Comparison of ENCODE assay signal across 18 mouse cellular contexts in the genomic region with DNA sequence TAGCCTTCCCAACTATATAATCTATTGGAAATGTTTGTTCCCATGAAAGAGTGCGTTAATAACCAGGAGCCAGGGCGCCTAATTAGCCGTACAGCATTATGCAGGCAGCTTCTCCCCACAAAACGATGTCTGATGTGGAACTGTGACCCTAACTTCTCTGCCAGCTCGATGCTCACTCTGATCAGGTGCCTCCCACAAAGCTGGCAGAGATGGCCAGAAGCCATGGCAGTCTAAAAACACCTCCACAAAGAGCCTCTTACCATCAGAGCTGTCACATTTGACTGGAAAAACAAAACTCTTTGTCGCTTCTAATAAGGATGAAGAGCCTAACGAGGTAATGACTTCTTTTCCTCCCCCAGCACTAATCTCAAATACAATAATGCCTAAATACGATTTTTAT.
"Had no signal": no experiment of that assay in that cellular context is flagged by ENCODE, and none has a peak within 500 bp of the region (broad histone marks: within the 10 kb centered on the region; RNA-seq: fewer than 3 reads in every experiment).

No protein-coding gene starts in this region.

- H3K4me1 ChIP-seq: liver, embryonic 13.5 days had no signal

- H3K27ac ChIP-seq: layer of hippocampus, adult 2 months; liver, embryonic 13.5 days; stomach, postnatal 0 days had no signal

- H3K27me3 ChIP-seq: liver, embryonic 13.5 days had no signal

- H3K4me3 ChIP-seq: layer of hippocampus, adult 2 months; liver, embryonic 13.5 days had no signal

- H3K36me3 ChIP-seq: liver, embryonic 13.5 days had no signal

- H3K9me3 ChIP-seq: liver, embryonic 13.5 days had no signal

- H3K4me2 ChIP-seq: liver, embryonic 13.5 days had no signal

- ATAC-seq: intestine, embryonic 16.5 days; midbrain, embryonic 16.5 days had no signal

- H3K9ac ChIP-seq: liver, embryonic 13.5 days had no signal

- DNase-seq: kidney, adult 18-20 months; kidney, adult 9 months; kidney, postnatal 14 days; layer of hippocampus, adult 9-11 months; liver, embryonic 13.5 days; lung, adult 2 months; lung, postnatal 14 days; lung, postnatal 4 days; right cerebral cortex, adult 18-20 months; right cerebral cortex, postnatal 14 days; right cerebral cortex, postnatal 4 days; thymus, adult 2 months; thymus, postnatal 14 days; thymus, postnatal 4 days had no signal
